Mouse (Mus musculus) testis, postnatal 10 days (tissue): ENCODE data around the gene Anks1b.

Experiments used
- DNase-seq: peaks from one replicate; pipeline ENCODE4 v3.0.0; 2021; ENCODE audit warnings: low spot score

The Anks1b gene

GRCm38 (mm10) chr10:90863881-90864598, 990.7 kb downstream of the Anks1b start:
- no peak for DNase-seq

- no peak for DNase-seq
Observed at GRCm38 (mm10) chr10:90864599-90864889, 991.2 kb downstream of the Anks1b start.

- no peak for DNase-seq
Observed at GRCm38 (mm10) chr10:90873204-90873603, 999.9 kb downstream of the Anks1b start.

GRCm38 (mm10) chr10:90874166-90874565, 1000.9 kb downstream of the Anks1b start:
- DNase-seq = no peak

- DNase-seq = peak; percentile 47
Observed at GRCm38 (mm10) chr10:90880854-90881560, 1007.7 kb downstream of the Anks1b start.

GRCm38 (mm10) chr10:90889566-90889965, 1016.3 kb downstream of the Anks1b start:
- no peak for DNase-seq

GRCm38 (mm10) chr10:90892728-90893127, 1019.4 kb downstream of the Anks1b start:
- DNase-seq = no peak

GRCm38 (mm10) chr10:90897894-90898293, 1024.6 kb downstream of the Anks1b start:
- no peak for DNase-seq

GRCm38 (mm10) chr10:90904185-90904584, 1030.9 kb downstream of the Anks1b start:
- DNase-seq = no peak

GRCm38 (mm10) chr10:90907381-90907780, 1034.1 kb downstream of the Anks1b start:
- no peak for DNase-seq

- DNase-seq = no peak
Observed at GRCm38 (mm10) chr10:90923476-90923875, 1050.2 kb downstream of the Anks1b start.

GRCm38 (mm10) chr10:90933088-90933487, 1059.8 kb downstream of the Anks1b start:
- no peak for DNase-seq

GRCm38 (mm10) chr10:90934678-90935077, 1061.4 kb downstream of the Anks1b start:
- DNase-seq = no peak

- no peak for DNase-seq
Observed at GRCm38 (mm10) chr10:90937721-90938460, 1064.6 kb downstream of the Anks1b start.

GRCm38 (mm10) chr10:90940521-90941520, 1067.5 kb downstream of the Anks1b start:
- DNase-seq = no peak

GRCm38 (mm10) chr10:90942001-90942700, 1068.8 kb downstream of the Anks1b start:
- DNase-seq = no peak

- no peak for DNase-seq
Observed at GRCm38 (mm10) chr10:90947043-90947442, 1073.7 kb downstream of the Anks1b start.

- no peak for DNase-seq
Observed at GRCm38 (mm10) chr10:90947608-90948373, 1074.5 kb downstream of the Anks1b start.

- no peak for DNase-seq
Observed at GRCm38 (mm10) chr10:90953103-90953709, 1079.9 kb downstream of the Anks1b start.

GRCm38 (mm10) chr10:90953821-90954220, 1080.5 kb downstream of the Anks1b start:
- DNase-seq = no peak
